Mouse (Mus musculus): ENCODE measurements around the gene Cbl.
"Not testable (repeated sequence)": the region's sequence is repeated elsewhere in the genome, so short reads cannot be mapped to it uniquely, and the experiment has no call there.

Cbl gene

DNA sequence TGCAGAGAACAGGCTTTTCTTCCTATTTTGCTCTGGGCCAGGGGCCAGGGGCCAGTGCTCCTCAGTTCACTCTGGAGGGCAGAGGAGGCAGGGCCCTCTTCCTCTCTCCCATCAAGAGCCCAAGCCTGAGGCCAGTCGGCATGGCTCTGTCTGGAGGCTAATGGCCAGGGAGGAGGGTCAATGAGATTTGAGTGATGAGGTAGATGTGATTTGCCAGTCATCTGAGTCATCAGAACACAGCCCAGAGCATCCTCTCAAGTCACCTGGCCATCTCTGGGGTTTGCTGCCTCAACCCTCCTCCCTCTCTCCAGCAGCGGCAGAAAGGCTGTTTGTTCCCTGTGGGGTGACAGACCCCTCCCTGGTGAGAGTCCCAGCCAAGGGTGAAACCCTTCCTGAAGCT lies 100.6 kb downstream of the Cbl start:
- CTCF ChIA-PET: no interaction called here

DNA sequence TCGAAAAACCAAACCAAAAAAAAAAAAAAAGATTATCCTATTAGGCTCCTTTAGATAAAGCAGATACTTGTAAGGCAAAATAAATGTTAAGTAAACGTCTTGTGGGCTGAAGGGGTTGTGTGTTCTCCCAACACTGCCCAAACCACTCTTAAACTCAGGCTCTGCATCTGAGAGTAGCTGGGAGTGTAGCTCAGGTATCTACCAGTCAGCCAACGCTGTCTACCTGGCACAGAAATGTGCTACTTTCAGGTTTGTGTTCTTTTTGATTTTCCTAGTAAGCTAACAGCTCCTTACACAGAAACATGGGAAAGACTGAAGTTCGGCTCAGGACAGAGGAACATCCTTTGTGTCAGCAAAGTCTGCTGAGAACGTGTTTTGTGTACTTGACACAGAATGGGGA lies 101.6 kb downstream of the Cbl start:
- CTCF ChIA-PET: interaction anchor here (0.6 kb wide), 1 partner anchor 275 kb away, joined by 3 read pairs; the partner anchor contains the start of genes Rps25 and Trappc4

DNA sequence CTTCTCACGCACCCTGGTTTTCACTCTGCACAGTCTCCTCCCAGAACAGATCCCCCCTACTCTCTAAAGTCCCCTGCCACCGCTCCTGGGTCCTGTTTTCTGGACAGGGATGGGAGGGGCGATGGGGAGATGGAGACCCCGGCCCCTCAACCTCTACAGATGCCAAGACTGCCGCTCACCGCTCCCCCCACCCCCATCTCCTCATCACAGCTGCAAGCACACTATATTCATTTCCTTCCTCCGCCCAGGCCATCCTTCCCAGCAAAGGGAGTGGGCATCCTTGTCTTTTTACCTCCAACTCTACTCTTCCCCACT lies 102.6 kb downstream of the Cbl start:
- CTCF ChIA-PET: interaction anchor here (0.7 kb wide), 2 partner anchors 8 to 51 kb away, joined by 4 to 9 read pairs; no protein-coding TSS in a partner anchor

GRCm38 (mm10) chr9:44130581-44131275 lies 103.1 kb downstream of the Cbl start:
- CTCF ChIA-PET: interaction anchor here (0.7 kb wide), 1 partner anchor 8 kb away, joined by 9 read pairs; no protein-coding TSS in a partner anchor

GRCm38 (mm10) chr9:44130034-44130433 lies 103.8 kb downstream of the Cbl start:
- CTCF ChIA-PET: no interaction called here

DNA sequence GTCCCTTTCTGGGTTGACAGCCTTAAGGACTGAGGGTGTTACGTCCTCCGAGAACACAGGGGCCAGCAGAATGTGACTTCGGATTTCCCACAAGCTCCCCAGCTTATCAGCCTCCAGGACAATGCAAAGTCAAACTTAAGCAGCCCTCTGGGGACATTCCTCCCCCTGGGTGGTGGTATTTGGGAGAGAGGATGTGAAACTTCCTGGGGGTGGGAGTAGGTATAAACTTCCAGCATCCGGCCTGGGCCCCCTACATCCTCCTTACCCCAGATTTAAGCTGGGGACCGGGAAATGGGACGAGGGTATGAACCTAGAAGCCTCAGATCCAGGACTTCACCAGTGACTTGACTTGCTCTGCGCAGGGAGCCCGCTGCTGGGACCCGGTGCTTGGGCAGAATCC lies 104.2 kb downstream of the Cbl start:
- CTCF ChIA-PET: no interaction called here

DNA sequence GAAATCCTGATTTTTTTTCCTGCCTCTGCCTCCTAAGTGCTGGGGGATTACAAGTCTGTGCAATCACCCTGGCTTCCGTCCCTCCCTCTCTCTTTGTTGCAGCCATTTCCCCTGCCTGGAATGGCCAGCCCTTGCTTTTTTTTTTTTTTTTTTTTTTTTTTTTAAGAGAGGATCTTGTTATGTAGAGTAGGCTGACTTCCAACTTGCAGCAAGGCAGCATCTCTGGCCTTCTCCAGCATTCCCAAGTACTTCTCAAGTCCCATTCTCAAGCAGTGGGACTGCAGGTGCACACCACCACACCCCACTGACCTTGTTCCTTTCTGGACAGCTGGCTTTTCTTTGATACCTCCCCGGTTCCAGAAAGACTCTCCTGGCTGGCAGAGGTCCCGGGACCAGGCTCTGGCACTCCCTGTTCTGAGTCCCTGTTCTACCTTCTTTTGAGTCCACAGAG lies 106.5 kb downstream of the Cbl start:
- CTCF ChIA-PET: interaction anchor here (0.7 kb wide), 2 partner anchors 29 to 143 kb away, joined by 3 to 27 read pairs; no protein-coding TSS in a partner anchor

GRCm38 (mm10) chr9:44126746-44127145 lies 107.1 kb downstream of the Cbl start:
- CTCF ChIA-PET: interaction anchor here (0.6 to 0.7 kb wide), 3 partner anchors 29 to 783 kb away, joined by 3 to 27 read pairs (median 5); no protein-coding TSS in a partner anchor

DNA sequence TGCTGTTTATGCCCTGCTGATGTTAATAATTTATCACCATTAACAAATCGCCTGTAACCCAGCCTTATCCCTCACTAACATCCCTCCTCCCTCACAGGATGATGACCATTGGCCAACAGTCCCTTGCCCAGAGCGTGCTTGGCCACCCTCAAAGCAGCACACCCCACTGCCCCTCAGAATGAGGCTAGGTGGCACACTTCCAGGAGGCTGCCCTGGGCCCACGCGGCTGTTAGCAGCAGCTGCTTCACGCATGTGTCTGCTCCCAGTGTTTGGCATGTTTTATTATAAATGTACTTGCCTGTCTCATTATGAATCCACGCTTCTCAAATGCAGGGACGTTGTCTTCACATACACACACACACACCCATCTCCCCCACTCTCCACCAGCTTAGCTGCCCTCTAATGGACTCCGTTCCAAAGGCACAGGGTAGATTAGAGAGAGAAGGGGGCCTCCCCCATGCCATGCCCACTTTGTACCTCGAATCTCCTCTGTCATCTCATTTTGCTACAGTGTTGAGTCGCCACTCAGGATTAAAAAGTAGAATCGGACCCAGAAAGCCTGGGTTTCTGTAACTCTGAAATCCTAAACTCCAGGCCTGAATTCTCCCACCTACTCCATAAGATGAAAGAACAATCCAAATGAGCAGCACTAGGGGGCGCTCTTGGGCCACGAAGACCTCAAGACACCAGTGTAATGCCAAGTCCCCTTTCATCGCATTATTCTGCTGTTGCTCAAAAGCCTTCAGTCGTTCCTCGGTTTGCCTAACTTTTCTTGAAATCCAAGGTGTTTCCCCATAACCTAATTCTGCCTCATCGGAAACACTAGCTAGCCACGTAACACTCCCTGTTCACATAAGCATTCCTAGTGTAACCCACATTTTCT lies 108.1 kb downstream of the Cbl start:
- CTCF ChIA-PET: interaction anchor here (0.5 to 0.6 kb wide), 2 partner anchors 18 to 784 kb away, joined by 3 to 5 read pairs; no protein-coding TSS in a partner anchor

GRCm38 (mm10) chr9:44125026-44125425 lies 108.8 kb downstream of the Cbl start:
- CTCF ChIA-PET: interaction anchor here (0.5 kb wide), 1 partner anchor 19 kb away, joined by 3 read pairs; no protein-coding TSS in a partner anchor

- CTCF ChIA-PET: interaction anchor here (0.5 kb wide), 1 partner anchor 623 kb away, joined by 4 read pairs; no protein-coding TSS in a partner anchor
These were observed 109.5 kb downstream of the Cbl start for GRCm38 (mm10) chr9:44124317-44124716.

GRCm38 (mm10) chr9:44119948-44120465 lies 113.8 kb downstream of the Cbl start:
- CTCF ChIA-PET: interaction anchor here (1.0 kb wide), 1 partner anchor 9 kb away, joined by 3 read pairs; no protein-coding TSS in a partner anchor

DNA sequence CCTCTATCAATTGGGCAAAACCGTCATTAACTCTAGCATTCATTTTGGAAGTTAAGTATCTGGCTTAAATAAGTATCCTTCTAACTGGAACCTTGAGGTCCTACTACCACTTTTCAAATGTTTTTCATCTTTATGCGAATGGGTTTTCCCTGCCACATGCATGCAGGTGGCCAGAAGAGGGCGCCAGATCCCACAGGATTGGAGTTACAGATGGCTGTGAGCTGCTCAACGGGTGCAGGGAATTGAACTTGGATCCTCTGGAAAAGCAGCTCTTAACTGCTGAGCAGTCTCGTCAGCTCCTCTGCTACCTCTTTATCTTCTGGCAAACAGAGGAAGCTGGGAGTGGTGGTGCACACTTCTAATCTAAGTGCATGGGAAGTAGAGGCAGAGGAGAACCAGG lies 114.8 kb downstream of the Cbl start:
- CTCF ChIA-PET: interaction anchor here (0.7 to 1.2 kb wide), 3 partner anchors 10 to 21 kb away, joined by 3 read pairs; no protein-coding TSS in a partner anchor

DNA sequence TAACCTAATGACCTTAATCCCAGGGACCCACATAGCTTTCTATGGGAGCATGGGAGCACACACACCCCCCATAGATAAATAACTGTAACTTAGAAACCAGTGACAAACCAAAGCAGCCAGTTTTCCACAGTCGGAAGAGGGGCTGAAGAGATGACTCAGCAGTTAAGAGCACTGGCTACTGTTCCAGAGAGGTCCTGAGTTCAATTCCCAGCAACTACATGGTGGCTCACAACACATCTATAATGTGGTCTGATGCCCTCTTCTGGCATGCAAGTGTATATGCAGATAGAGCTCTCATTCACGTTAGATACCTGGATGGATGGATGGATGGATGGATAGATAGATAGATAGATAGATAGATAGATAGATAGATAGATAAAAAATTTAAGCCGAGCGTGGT lies 117.7 kb downstream of the Cbl start:
- CTCF ChIA-PET: interaction anchor here (0.6 to 0.7 kb wide), 2 partner anchors 53 to 132 kb away, joined by 3 to 5 read pairs; no protein-coding TSS in a partner anchor

DNA sequence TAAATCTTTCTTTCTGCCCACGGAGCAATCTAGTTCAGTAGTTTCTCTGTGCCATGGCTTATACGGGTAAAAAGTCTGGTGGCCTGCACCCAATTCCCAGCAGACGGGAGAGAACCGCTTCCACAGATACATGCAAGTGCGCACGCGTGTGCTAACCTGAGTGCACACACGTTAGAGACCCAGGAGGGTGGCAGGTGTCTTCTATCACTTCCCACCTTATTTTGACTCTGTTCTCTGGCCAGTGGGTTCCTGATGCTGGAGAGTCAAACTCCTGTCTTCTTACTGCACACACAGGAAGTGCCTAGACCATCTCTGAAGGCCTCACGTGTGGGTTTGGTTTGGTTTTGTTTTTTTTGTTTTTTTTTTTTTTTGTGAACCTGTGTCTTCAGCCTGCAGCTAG lies 118.2 kb downstream of the Cbl start:
- CTCF ChIA-PET: interaction anchor here (0.6 to 0.7 kb wide), 2 partner anchors 54 to 131 kb away, joined by 3 to 5 read pairs; no protein-coding TSS in a partner anchor

DNA sequence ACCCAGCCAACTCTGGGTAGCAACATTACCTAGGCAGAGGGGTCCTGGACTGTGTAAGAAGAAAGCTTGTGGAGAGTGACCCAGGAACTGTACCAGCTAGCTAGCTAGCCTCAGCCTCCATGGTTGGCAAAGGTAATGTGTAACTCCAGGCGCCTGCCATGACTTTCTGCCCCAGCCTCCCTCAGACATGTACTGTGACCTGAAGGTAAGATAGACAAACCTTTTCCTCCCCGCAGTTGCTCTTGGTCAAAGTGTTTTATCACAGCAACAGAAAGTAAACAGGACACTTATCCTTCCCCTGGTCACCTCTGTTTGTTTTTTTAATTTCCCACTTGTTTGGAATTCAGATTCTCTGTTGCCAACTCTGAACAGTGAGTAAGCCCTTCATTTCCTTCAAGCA lies 119.4 kb downstream of the Cbl start:
- CTCF ChIA-PET: interaction anchor here (0.6 to 0.8 kb wide), 3 partner anchors 24 to 370 kb away, joined by 3 to 6 read pairs (median 4); no protein-coding TSS in a partner anchor

GRCm38 (mm10) chr9:44113105-44113789 lies 120.6 kb downstream of the Cbl start, which contains the start of the genes Gm49380 and Rnf26:
Gene Gm49380 (minus strand): TSS chr9:44113500.
Gene Rnf26 (minus strand): TSS chr9:44113517.
- CTCF ChIA-PET: interaction anchor here (0.8 kb wide), 1 partner anchor 23 kb away, joined by 3 read pairs; no protein-coding TSS in a partner anchor

- CTCF ChIA-PET: not testable (repeated sequence)
These were observed 121.9 kb downstream of the Cbl start for GRCm38 (mm10) chr9:44111909-44112308.

- CTCF ChIA-PET: interaction anchor here (1.1 kb wide), 1 partner anchor 10 kb away, joined by 10 read pairs; no protein-coding TSS in a partner anchor
These were observed 124.3 kb downstream of the Cbl start for GRCm38 (mm10) chr9:44109360-44110095.
